Mouse (Mus musculus): ENCODE results near the gene Cyb5r2.

DNA sequence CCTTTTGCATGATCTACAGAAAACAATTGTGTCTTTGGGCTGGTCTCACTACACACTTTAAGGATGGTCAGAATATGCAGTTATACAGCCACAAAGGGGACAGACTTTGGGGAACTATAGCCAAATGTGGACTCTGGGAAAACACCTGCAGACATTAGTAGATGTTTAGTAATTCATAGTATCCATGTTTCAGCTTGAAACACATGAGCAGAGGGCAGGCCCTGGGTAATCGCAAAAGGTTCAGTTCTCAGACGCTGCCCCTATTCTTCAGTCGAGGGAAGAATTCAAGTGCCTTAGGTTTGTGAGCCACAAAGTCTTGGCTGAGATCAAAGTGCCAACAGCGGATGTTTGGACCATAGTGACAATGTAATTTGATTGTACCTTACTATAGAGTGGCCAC, 13.4 kb downstream of the Cyb5r2 start:
- no peak for TF ChIP-seq CTCF (IDR thresholded peaks at IDR 0.05; ENCODE audit: low read depth, low read length)
- TF ChIP-seq POLR2AphosphoS5 (IDR thresholded peaks at IDR 0.05; ENCODE audit: insufficient replicate concordance, low read depth, low read length), result no peak
- no peak for TF ChIP-seq GATA2 (IDR thresholded peaks at IDR 0.05; ENCODE audit: borderline replicate concordance, low read depth, low read length)
